Mouse (Mus musculus): ENCODE measurements at regions not wholly inside any gene's neighbourhood (a gene's known extent, or its start where the extent isn't known, plus 50 kb on each side); places are given as distances from the start of the nearest gene placed in this dataset.
A peak's percentile ranks its signal among the peaks of the same experiment; 100 is the strongest.

DNA sequence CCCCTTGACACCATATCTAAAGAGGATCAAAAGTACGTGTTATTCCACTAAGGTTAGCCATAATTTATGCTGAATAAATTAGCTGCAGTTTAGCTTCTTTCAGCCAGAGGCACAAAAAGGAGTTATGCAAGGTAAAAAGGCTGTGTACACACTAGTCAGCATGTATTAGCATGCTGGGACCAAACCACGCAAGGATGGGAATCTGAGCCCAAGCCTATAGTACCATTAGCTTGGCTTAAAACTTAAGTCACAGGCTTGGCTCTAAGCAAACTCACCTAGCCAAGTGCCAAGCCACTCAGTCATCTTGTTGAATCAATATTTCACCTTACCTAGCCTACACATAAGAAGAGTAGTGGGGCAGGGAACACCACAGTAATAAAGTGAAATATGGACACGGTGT, 339.9 kb upstream of the Arid1b start:
- no peak for DNase-seq (ENCODE audit: low read depth, low spot score)

DNA sequence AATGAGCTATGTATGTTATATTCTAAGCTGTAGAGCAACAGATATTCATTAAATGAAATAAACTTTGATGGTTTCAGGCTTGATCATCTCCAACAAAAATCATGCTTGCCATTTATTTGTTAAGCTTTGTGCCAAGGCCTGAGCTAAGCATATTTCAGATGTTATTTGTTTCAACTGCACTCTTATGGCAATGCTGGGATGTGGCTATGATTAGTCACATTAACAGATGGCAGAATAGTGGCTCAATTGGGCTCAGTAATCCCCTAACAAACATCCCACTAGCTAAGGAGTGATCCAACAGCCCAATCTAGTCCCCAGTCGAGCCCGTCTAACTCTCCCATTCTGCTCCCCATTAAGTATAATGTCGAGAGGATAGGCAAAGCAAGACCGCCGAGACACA, 332.1 kb upstream of the Arid1b start:
- DNase-seq (ENCODE audit: low read depth, low spot score) = no peak

DNA sequence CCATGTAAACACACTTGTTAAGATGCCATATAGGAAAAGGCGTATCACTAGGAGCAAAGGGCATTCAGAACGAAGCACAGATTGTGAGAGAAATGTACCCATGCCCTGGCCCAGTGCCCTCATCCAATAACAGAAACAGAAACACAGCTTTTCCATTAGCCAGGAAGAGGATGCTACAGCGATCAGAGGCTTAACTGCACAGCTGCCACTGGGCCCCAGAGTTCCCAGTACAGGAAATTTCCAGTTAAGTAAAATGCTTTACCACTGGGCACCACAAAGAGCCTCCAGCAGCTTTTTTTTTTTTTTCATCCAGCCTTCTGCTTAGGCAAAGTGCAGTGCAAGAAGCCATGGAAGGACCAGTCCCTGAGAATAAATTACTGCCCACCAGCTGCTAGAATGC, 325.6 kb upstream of the Arid1b start:
- no peak for DNase-seq (ENCODE audit: low read depth, low spot score)

DNA sequence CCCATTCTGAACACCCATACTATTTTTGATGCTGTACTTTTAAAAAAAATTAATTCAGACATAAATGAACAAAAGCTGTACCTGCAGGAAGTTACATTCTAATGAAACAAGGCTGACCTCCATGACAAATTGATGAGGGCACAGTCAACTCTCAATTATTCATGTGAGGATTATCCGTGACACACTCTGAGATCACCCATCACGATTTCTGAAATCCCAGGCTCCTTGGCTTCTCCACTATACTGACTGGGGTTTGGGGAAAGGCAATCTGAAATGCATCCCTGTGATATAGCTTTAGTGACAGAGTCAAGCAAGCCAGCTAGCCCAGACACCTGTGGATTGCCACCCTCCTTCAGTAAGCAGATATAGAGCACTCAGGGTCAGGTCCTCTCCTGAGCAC, 320.9 kb upstream of the Arid1b start:
- no peak for DNase-seq (ENCODE audit: low read depth, low spot score)

DNA sequence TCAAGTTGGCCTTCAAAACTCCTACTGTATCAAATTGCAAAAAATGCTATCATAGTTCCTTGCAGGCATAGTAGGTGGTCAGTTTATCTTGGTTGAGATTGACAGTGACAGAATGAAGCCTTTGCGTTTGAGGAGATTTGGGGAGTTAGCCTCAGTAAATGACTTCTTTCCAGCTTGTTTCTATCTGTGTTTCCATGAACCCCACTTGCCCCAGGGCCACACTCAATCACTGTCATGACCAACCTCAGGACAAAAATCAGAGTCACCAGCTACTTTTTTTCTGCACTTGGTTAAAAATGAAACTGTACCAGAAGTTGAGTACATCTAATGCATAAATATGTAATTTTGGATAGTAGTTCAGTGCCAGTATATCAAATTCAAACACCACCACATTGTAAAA, 287.7 kb upstream of the Arid1b start:
- no peak for DNase-seq (ENCODE audit: low read depth, low spot score)

DNA sequence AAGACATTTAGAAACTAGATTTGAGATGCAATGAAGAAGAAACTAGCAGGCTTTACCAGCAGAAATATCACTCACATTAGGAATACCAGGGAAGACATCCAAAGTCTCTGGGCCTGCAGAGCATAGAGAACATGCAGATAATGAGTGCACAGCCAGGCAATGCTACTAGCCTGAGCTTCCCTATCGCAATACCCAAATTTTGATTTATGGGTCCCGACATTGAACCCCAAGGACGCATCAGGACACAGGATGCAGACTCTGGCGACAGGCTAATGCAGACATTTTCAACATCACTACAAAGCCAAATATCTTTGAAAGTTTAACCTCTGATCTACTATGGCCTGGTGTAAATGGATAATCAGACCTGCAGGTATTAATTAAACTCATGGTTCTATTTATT, 273.1 kb upstream of the Arid1b start:
- DNase-seq (ENCODE audit: low read depth, low spot score) = no peak

DNA sequence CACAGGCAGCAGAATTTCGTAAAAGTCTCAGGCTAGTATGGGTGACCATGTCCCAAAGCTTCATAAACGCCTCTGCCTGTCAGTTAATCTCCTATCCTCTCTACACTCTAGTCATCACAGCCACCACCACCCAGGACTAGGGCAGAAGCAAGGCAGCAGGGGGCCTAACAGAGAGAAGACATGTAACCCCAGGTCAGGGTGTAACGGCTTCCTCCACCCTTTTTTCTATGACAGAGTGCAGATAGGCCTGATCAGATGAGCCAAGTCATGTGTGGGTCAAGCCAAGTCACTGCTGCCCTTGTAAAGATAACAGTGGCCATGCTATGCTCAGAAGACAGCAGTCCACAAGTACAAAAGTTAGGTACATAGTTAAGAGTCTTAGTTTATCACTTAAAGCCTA, 270.1 kb upstream of the Arid1b start:
- DNase-seq (ENCODE audit: low read depth, low spot score) = no peak

DNA sequence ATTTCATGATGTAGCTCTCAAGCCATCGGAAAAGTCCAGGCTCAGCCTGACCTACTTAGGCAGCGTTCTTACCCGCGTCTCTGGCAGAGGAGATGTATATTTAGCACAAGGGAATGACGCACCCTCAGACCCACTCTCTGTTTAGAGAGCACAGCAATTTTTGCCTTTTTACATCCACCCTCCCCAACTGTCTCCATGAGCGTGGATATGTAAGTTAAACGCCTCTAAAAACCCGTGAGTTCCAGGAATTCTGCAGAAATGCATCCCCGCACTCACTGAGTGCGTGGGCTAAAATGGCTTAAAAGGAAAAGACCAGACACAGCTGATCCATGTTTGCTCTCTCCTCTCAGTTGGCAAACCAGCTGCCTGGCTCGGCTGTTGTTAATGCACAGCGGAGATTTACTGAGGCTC, 267.8 kb upstream of the Arid1b start:
- DNase-seq (ENCODE audit: low read depth, low spot score) = no peak

DNA sequence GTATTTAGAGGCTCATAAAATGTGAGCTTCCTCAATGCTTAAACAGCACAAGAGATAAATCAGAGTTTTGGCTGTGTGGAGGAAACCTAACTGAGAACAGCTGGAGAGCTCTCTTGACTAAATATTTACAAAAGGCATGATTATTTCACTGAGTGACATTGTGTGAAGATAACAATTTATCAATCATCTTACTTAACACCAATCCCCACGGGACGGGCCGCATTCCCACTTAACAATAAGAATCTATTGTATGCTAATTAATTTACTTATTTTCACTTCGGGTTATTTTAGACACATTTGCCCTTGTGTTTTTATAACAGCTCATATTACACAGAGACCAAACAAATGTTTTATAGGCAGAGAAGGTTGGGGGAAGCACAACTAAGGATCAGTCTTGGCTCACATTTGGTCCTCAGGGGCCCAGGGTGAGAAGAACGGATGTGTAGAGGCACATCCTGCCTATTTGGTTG, 259.7 kb upstream of the Arid1b start:
- no peak for DNase-seq (ENCODE audit: low read depth, low spot score)

DNA sequence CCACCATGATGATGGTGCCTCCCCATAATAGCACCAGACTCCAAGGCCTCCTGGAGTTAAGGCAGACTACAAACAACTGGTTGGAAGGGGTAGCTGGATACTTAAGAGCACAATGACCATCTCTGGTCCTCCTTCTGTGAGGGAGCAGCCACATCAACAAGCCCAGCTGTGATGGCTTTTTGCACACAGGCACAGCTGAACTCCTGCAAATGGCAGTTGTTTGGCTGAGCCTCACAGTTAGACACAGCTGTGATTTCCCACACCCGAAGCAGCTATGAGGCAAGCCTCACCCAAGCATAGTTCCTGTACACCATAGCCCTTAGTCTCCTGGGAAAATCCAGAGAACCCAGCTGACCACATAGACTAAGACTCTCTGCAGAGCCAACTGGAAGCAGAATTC, 258.9 kb upstream of the Arid1b start:
- no peak for DNase-seq (ENCODE audit: low read depth, low spot score)

DNA sequence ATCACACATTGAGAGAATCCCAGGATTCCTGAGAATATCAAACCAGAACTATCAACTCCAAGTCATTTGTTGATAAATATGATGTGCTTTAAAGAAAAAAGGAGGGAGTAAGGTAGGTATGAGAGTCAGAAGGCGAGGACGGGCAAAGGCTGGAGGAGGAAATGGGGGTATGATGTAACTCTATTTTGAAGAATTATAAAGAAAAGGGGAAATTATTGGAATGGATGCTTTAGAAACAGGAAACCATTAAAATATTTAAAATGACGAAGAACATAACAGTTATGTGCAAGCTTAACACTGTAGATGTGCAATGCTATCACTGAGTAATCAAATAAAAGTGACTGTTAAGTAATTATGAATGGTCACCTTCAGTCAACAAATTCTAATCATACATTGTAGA, 257.4 kb upstream of the Arid1b start:
- DNase-seq (ENCODE audit: low read depth, low spot score) = no peak

DNA sequence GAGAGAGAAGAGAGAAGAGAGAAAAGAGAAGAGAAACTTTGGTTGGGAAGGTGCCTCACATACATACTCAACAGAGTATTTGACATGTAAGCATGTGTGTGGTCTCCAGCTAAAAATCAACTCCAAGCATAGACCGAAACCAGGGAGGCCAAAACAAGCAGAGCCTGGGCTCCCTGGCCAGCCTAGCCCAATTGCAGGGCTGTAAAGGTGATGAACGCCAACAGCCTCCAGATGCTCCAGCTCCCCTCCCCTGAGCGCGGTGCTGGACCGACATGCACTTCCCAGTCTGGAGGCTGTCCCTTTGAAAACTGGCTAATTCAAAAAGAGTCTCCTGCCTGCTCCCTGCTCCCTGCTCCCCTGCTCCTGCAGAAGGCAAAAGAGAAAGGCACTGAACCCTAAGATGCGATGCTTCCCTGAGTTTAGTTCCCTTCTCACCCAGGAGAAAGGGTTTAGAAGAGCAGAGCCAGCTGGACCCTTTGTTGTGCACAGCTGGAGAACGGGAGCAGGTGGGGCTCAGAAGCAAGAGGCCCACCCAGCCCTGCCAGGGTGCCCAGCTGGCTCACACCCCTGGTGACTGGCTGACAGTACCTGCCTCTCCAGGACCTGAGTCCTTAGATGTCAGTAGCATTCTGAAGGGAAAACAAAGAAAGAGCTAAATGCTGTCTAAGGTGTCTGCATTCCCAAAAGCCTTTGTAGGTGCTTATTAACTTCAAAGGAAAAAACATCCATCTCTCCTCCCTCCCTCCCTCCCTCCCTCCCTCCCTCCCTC, 255.2 kb upstream of the Arid1b start:
- DNase-seq (ENCODE audit: low read depth, low spot score) = no peak

DNA sequence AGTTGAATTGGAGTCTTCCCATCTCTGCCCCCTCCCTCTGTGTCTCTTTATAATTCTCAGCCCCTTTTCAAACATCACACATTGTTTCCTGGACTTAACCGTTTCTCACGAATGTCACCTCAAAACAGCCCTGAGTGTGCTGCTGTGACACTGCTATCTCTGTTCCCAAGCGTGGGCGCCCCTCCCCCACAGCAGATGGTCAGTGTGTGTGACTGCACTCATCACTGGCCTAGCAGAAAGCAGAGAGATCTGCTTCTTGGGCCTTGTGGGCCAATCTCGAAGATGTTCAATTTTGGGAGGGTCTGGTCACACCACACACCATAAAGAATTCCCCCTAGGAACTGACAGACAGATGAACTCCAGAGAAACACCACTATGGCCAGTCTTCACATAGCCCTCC, 253.3 kb upstream of the Arid1b start:
- no peak for DNase-seq (ENCODE audit: low read depth, low spot score)

DNA sequence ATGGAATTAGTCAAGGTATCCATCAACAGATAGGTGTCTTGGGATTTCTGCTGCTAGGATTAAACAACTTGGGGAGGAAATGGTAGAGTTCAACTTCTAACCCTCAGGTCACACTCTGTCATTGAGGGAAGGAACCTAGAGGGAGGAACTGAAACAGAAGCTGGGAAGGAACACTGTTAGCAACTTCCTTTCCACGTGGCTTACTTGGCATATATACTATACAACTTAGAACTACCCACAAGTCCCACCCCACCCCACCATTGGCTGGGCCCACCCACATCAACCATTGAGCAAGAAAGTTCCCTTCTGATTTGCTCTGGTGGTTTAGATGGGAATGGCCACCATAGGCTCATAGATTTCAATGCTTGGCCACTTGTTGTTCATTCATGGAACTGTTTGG, 251.8 kb upstream of the Arid1b start:
- no peak for DNase-seq (ENCODE audit: low read depth, low spot score)

DNA sequence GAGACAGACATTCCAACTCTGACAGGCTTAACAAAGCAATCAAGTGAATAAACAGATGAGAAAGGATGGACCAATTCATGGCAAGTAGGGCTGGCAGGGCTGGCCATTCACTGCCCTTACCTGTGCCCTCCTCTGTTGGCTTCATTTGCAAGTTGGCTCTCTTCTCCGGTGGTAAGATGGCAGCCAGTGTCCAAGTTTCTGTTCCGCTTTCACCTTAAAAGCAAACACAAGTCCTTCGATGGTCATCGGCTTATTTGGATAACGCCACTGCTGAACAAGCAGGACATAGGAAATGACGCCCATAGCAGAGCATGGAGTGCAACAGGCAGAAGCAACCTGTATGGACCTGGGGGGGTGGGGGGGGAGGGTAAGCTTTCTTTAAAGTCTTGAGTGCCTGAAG, 231.2 kb upstream of the Arid1b start:
- no peak for DNase-seq (ENCODE audit: low read depth, low spot score)

DNA sequence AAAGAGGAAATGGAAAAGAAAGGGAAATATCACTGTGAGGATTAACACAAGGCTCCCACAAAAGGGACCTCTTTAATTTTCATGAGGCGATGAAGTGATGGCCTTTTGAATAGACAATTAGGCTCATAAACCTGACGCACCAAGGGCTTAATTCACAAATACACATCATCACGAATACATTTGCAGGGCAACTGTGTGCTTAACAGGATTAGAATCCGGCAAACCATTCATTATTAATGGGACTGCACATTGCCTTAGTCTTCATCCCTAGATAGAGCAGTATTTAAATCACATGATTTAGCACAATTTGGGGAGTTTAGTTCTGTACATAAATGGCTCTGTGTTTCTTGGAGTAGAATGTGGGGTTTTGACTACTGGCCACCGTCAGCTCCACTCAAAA, 228.4 kb upstream of the Arid1b start:
- no peak for DNase-seq (ENCODE audit: low read depth, low spot score)

DNA sequence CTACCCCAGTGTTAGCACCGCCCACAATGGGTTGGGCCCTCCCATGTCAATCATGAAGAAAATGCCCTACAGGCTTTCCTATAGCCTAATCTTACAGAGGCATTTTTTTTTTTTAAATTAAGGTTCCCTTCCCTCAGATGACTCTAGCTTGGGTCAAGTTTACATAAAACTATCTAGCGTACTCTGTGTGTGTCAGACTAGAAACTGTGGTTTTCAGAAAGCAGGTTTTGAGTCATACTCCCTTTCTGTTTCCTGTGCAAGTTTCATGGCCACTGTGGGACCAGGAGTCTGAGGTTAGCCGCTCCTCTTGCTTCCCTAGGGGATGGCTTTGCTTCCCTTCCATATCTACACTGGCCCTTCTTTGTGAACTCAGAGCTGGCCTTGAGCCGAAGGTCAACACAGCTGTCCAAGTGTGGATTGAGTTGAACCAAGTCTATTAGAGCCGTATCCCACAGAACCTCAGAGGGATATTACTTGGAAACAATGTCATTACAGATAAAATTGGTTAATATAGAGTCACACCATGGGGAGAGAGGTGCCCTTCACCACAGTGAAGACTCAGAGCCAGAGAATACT, 226.1 kb upstream of the Arid1b start:
- no peak for DNase-seq (ENCODE audit: low read depth, low spot score)

DNA sequence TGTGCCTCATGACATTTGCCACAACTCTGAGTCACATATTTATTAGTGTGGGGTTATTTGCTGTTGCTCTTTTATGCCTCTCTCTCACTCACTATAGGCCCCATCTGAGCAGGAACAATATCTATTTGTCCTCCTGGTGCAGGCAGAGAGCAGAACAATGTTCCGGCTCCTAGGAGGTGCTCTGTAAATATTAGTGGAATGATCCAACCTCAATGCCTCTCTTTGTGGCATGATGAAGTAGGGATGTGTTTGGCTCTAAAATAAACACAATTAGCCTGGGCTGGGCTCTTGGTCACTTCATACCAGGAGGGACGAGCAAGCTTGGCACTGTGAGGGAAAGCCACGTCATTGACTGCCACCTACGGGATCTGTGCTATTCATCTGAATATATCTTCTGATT, 224.8 kb upstream of the Arid1b start:
- DNase-seq (ENCODE audit: low read depth, low spot score) = no peak

DNA sequence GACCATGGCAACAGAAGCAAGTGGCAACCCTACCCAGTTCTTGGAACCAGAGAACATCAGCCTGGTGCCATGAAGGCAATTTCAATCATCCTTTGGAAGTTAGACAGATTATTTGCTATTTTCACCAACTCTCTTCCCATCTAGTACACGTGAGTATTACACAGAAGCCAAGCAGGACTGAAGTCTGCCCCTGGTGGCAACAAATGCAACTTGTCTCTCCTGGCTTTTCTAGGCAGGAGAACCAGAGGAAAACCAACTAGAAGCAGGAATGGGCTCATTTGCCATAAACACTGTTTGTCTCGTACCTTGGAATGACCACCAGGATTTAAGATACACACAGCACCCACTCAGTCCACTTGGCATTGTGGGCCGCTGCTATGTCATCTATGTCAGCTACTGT, 224.1 kb upstream of the Arid1b start:
- no peak for DNase-seq (ENCODE audit: low read depth, low spot score)

DNA sequence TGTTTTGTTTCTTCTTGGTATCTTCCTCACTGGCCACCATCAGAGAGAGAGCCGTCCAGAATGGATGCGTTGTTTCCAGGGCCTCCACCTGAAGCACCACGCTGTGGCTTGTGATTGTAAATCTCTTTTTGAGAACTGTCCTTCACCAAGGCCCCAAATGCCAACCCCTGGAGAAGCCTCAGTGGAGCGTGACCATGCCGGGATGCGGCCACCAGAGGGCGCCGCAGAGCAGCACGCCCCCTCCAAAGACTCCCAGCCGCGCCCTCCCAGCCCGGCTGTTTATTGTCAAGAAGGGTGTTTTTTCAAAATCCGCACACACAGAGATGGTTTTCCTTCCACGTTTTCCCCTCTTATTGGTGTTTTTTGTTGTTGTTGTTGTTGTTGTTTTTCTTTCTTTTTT, 216.0 kb upstream of the Arid1b start:
- DNase-seq (ENCODE audit: low read depth, low spot score) = peak; percentile 16

DNA sequence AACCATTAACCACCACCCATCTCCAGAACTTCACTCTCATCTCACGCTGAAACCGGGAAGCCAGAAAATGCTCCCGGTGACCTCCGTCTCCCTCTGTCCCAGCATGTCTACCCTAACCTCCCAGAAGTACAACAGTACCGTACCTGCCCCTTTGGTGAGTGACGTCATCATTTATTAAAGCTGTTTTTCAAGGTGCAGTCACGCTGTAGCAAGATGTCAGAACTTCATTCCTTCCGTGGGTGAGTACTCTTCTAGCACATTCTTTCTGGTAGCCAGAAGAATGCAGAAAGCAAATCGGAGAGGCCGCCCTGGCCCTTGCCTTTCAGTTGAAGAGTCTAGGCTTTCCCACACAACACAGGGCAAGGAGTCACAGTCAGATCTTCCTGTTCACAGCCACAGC, 215.1 kb upstream of the Arid1b start:
- DNase-seq (ENCODE audit: low read depth, low spot score) = no peak

DNA sequence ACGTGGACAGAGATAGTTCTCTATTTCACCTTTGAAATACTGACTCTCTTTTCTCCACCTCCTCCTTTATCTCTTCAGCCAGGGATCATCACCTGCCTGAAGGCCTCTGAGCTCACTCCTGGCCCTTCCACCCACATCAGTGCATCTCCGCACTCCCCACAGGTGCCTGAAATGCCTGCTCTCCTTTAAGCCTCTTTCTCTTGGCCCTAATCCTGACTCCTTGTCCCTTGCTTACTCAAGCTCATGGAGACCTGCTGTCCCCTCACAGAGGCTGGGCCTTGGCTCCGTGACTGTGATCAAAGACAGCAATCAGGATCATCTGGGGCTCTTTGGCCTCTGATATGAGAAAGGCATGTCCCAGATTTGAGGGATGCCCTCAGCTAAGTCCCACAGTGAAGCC, 212.5 kb upstream of the Arid1b start:
- DNase-seq (ENCODE audit: low read depth, low spot score) = no peak

DNA sequence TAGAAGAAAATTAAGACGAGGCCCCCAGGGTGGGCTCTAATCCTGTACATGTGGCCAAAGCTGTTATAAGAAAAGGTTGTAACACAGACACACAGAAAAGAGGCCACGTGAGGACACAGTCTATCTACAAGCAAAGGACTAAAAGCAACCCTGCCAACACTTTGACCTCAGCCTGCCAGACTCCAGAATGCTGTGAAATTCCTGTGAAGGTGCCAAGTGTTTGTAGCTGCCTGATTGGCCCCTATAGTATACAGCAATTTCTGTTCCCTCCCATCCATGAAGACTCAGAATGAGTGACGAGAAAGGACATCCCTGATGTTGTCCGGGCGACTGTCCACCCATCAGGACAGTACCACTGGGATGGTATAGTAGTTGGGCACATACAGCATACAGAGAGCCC, 209.8 kb upstream of the Arid1b start:
- DNase-seq (ENCODE audit: low read depth, low spot score) = no peak
